Mouse (Mus musculus) T-cell, adult 66 days (primary cell): ENCODE data around the gene Tgif2. TPM values are rescaled to one million over a fixed set of nuclear protein-coding genes. Genes with fewer than 3 reads are reported as not detected.

Experiments
- total RNA-seq, 2 experiments: library from RNA; stranded (reverse); gene quantifications; 3 replicates in 1 of 2; 4 replicates in 1 of 2; pipeline ENCODE4 v1.2.4; 2023

The Tgif2 gene
- 10 to 100 TPM; 41.2 to 68.8 TPM for total RNA-seq

DNA sequence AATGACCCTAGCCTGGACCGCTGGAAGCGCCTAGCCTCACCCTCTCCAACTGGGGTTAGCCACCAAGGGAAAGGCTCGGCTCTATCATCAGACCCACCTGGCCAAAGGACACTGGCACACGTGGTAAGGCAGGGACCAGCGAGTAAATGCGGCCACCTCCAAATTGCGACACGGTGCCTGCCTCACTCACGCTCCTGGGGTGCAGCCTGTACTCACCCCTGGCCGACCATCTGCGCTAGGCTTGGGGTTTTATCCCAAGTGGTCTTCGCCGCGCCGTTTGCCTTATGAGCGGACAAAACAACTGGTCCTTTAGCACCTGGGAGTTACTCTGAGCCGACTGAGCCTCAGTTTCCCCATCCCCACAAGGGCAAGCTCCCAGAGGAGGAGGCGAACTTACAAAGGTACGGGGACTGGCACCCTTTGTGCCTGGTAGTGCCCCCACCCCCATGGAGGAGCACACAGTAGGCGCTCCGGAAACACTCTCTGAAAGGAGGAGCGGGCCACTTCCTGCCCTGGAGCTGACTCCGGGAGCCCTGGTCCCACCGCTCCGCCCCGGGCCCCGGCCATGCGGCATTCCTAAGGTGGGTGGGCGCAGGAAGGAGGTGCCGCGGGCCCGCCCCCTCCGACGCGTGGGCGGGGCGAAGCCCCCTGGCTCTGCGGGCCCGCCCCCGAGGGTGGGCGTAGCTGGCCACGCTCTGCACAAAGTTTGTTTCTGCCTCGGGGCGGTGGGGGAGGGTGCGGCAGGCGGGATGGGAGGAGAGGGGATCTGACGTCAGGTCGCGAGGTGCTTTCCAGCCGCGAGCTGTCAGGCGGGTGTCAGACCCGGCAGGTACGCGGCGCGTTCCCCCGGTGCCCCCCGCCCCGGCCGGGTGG, at the start of gene Tgif2:
TSS of gene Tgif2 (plus strand) at position 689 of the 873 bp plus-strand sequence.

DNA sequence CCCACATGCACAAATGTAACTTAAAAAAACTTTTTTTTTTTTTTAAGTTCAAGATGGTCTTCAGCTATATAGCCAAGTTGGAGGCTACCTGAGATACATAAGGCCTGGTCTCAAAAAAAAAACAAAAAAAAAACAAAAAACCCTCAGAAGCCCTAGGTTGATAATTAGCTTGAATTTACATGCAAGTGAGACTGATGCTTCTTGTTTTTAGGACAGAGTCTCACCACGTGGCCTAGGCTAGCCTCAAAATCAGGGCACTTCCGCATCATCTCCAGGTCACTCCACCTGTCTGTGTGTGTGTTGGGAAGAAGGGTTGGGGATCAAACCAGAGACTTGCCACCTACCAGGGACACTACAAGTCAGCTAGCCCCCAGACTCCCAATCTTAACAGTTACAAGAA, 18.0 kb downstream of the Tgif2 start, which contains the start of gene 4930518I15Rik:
TSS of gene 4930518I15Rik (minus strand) at position 112 of the 400 bp plus-strand sequence.

DNA sequence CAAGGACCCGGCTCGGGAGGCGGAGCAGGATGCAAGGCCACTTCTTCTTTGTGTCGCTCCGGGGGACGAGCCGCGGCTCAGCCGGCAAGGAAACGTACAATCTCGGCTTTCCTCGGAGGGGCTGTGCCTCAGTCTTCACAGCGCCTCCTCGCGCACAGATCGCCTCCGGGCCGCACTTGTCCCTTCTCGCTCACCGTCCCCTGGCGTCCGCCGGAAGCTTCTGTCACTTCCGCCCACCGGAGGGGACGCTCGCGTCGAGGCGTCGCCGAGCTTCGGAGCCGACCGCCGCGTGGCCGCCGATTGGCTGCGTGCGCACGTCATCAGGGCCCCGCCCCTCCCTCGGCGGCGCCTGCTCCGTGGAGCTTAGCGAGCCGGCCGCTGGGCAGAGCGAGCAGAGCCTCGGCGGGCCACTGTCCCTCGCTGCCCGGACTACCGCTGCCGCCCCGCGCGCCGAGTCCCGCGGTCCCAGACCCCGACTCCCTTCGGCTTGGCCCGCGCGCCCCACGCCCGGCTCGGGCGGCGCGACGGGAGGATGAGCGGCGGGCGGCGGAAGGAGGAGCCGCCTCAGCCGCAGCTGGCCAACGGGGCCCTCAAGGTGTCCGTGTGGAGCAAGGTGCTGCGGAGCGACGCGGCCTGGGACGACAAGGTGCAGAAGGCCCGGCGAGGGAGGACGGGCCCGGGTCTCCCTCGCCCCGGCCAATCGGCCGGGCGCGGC, 23.1 kb downstream of the Tgif2 start, which contains the start of gene Rab5if:
TSS of gene Rab5if (plus strand) at position 357 of the 715 bp plus-strand sequence.

DNA sequence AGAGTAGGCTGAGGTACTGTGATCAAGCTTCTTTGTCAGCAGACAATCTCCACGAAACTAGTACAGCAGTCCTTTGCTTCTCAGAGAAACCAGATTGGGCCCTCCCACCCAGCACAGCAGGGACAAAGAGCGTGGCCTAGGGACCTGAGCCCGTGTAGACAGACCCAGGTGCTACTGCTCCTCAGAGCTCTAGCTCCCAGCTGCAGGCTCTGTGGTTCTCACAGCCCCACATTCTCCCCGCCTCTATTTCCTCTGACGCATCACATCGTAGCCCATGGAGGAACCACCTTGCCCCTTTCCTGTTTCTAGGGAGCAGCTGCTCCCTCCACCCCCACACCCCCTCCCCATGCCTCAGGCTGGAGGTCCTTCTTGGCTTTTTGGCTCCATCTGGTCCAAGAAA, 47.2 kb downstream of the Tgif2 start, which contains the start of gene Sla2:
TSS of gene Sla2 (minus strand) at position 176 of the 400 bp plus-strand sequence.

Other genes starting within 250 kb of the Tgif2 start
- gene Dlgap4, start 226.3 kb upstream of the Tgif2 start, total RNA-seq: 10 to 100 TPM; 82.8 to 96.8 TPM
- gene Myl9, start 64.6 kb upstream of the Tgif2 start, total RNA-seq: not detected
- gene 4930518I15Rik, start 17.9 kb downstream of the Tgif2 start, total RNA-seq: 1 to 10 TPM; 8.1 TPM
- gene Rab5if, start 23.1 kb downstream of the Tgif2 start, total RNA-seq: 10 to 100 TPM; 68.9 to 70.0 TPM
- 10 to 100 TPM; 37.9 to 50.6 TPM for gene Sla2, start 47.2 kb downstream of the Tgif2 start, total RNA-seq
- 10 to 100 TPM; 65.6 to 69.4 TPM for gene Ndrg3, start 152.0 kb downstream of the Tgif2 start, total RNA-seq
- gene Dsn1, start 167.1 kb downstream of the Tgif2 start, total RNA-seq: 10 to 100 TPM; 16.1 to 23.6 TPM
- under 1 TPM; 0.65 to 0.82 TPM for gene Soga1, start 239.2 kb downstream of the Tgif2 start, total RNA-seq
- not detected for gene Tldc2, start 247.0 kb downstream of the Tgif2 start, total RNA-seq